Mouse (Mus musculus) midbrain, postnatal 0 days (tissue): ENCODE measurements around the gene Btnl10. TPM values are rescaled to one million over a fixed set of nuclear protein-coding genes. Genes with fewer than 3 reads are reported as not detected.
"Not testable (repeated sequence)": the region's sequence is repeated elsewhere in the genome, so short reads cannot be mapped to it uniquely, and the experiment has no call there.

Source experiments
- ATAC-seq: fragments of 200-750 bp; cut with Nextera tagmentation; 2 replicates; pipeline ENCODE4 v1.8.0; 2017; ENCODE audit warnings: moderate number of reproducible peaks, mild to moderate bottlenecking, moderate TSS enrichment, moderate library complexity; ENCODE audit not compliant: low FRiP score
- DNase-seq: peaks from one replicate; pipeline ENCODE4 v3.0.0-alpha.2; 2015; ENCODE audit warnings: low spot score
- H3K27ac ChIP-seq: fragments of 300-500 bp; sonication (generic); 2 replicates; pipeline ENCODE4 v1.5.1; 2014; ENCODE audit warnings: low read depth, mild to moderate bottlenecking, low read length, mixed read lengths
- H3K27me3 ChIP-seq: fragments of 300-500 bp; sonication (generic); 2 replicates; pipeline ENCODE4 v1.6.1; 2014; ENCODE audit warnings: low read length, control low read depth, mixed read lengths; ENCODE audit not compliant: insufficient read depth
- H3K36me3 ChIP-seq: fragments of 300-500 bp; sonication (generic); 2 replicates; pipeline ENCODE4 v1.6.1; 2014; ENCODE audit warnings: low read length, control low read depth, mixed read lengths; ENCODE audit not compliant: insufficient read depth
- H3K4me1 ChIP-seq: fragments of 300-500 bp; sonication (generic); 2 replicates; pipeline ENCODE4 v1.6.1; 2014; ENCODE audit warnings: mild to moderate bottlenecking, control low read depth, antibody characterized with exemption, low read length, mixed read lengths; ENCODE audit not compliant: insufficient read depth
- H3K4me2 ChIP-seq: fragments of 300-500 bp; sonication (generic); 2 replicates; pipeline ENCODE4 v1.6.1; 2014; ENCODE audit warnings: low read depth, mild to moderate bottlenecking, low read length, mixed read lengths; ENCODE audit not compliant: poor library complexity, severe bottlenecking
- H3K4me3 ChIP-seq: fragments of 300-500 bp; sonication (generic); 2 replicates; pipeline ENCODE4 v1.5.1; 2014; ENCODE audit warnings: low read depth, mild to moderate bottlenecking, low read length, moderate library complexity
- H3K9ac ChIP-seq: fragments of 300-500 bp; sonication (generic); replicated peaks from 2 replicates; pipeline ENCODE4 v1.6.1; 2014; ENCODE audit warnings: mild to moderate bottlenecking, low read length, moderate library complexity, mixed read lengths; ENCODE audit not compliant: poor library complexity, severe bottlenecking
- H3K9me3 ChIP-seq: fragments of 300-500 bp; sonication (generic); 2 replicates; pipeline ENCODE4 v1.6.1; 2016; ENCODE audit warnings: low read length, control low read depth
- CTCF ChIP-seq: IDR thresholded peaks from 2 replicates; pipeline ENCODE4 v1.5.1; 2016; ENCODE audit warnings: antibody characterized with exemption, mild to moderate bottlenecking
- WGBS: fragments of 180-500 bp; shearing (Covaris S2); extraction: QIAGEN DNeasy Blood & Tissue Kit; methylation state at CpG from one replicate; pipeline ENCODE4 v1.1.7; 2014; 5-methylcytosine and 5-hydroxymethylcytosine counted together
- polyA plus RNA-seq: library from polyadenylated mRNA; unstranded; fragments of >200 nt; fragmentation: Nextera tagmentation; extraction: Ambion mirVana; gene quantifications from 2 replicates; pipeline ENCODE4 v1.2.1, GENCODE M21; 2015
- total RNA-seq: library from RNA; depleted of rRNA; stranded (reverse); fragments of >200 nt; gene quantifications from 2 replicates; pipeline ENCODE4 v1.2.3, GENCODE M21; 2014

Gene Btnl10
- total and polyA plus RNA-seq, 2 experiments from 2014 or later = 0.16 TPM; not detected in 1

DNA sequence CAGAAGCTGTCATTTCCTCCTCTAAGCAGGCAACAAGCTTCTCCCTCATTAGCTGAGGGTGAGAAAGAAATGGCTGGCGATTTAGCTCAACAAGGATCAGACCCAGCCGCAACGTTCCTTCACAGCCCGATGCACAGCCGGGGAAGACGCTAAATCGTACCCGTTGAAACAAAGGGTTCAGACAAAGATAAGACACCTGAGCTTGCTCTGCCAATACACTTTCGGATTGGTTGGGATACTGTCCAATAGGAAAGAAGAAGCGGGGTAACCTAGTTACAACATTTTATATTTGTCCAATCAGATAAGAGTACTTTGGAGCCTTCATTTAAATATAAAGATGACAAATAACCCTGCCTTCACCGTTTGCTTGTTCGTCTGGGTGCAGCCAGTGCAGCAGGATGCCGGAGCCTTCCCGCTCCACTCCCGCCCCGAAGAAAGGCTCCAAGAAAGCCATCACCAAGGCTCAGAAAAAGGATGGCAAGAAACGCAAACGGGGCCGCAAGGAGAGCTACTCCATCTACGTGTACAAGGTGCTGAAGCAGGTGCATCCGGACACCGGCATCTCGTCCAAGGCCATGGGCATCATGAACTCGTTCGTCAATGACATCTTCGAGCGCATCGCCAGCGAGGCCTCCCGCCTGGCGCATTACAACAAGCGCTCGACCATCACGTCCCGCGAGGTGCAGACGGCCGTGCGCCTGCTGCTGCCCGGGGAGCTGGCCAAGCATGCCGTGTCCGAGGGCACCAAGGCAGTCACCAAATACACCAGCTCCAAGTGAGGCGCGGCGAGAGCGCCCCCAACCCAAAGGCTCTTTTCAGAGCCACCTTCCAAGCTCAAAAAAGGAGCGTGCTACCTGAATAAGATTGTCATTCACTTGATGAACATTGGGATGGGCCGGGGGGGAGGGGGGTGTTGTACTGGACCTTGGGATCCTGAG, 31.1 kb downstream of the Btnl10 start, which contains the start of gene Hist3h2ba:
Gene Hist3h2ba, plus strand, starts transcription at position 379 of the 938 bp plus-strand sequence.
- Histone ChIP-seq H3K4me1 (peaks cover 4% of the 10 kb centered on the region; the same call in 1 of the 2 replicates), H3K4me2 (peak within 1 kb of the TSS; percentile 53), H3K4me3 (peak within 1 kb of the TSS; percentile 54), H3K27ac (peak within 1 kb of the TSS; percentile 97), H3K9me3 (no peaks in the 10 kb centered on the region), H3K36me3 (no peaks in the 10 kb centered on the region), H3K27me3 (no peaks in the 10 kb centered on the region), H3K9ac (peak within 1 kb of the TSS; percentile 86)
- WGBS = under 1% methylated on average over 48 of the region's 48 CpGs
- peak; percentile 97 for DNase-seq
- TF ChIP-seq CTCF = peak; percentile 25; the same call in 1 of the 2 replicates
- ATAC-seq = peak; percentile 87

DNA sequence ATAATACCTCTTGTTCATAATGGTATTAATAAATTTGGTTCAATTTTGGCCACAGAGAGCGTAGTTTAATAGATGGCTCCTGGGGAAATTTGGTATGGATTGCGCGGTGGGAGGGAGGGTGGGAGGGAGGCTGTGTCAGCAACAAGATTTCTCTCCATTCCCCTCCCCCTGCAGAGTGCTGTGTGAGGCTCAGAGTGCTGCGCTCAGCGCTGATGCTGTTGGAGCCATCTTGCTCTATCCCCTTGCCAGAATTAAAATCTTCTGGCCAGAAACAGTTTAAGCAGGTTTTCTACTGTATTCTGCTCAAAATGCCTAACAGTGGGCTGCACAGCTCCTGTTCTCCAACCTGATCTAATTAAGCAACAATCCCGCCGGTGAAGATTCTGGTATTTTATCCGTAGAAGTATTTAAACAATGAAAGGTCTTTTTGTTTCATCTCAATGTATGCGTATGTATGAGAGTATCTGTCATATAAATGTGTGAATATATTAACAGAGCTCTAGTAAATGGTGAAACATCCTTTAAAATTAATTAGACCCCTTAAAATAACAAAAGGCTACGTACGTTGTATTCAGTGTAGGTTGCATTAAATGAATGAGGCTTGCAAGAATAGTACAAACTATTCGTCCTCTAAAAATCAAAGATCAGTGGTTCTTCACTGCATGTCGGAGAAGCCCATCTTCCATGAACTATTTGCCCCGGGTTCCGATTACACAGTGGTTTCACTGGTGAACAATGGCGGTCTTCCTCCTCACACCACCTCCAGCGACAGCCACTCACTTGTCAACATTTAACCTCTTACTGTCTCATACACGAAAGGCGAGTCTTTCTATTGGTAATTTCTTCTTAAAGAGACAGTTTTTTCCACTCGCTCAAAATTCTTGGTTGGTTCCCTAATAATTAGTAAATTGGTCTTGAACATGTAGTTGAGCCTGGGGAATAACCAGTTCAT, 32.0 kb downstream of the Btnl10 start:
- Histone ChIP-seq H3K4me3 (peak overlapping the region; percentile 54), H3K9ac (peak overlapping the region; percentile 86), H3K4me1 (peaks cover 4% of the 10 kb centered on the region; the same call in 1 of the 2 replicates), H3K9me3 (no peaks in the 10 kb centered on the region), H3K27me3 (no peaks in the 10 kb centered on the region), H3K36me3 (no peaks in the 10 kb centered on the region), H3K27ac (peak overlapping the region; percentile 97), H3K4me2 (peak overlapping the region; percentile 50)
- ATAC-seq = peak; percentile 70
- 3% methylated on average over 20 of the region's 20 CpGs for WGBS
- TF ChIP-seq CTCF = no peak
- peak; percentile 95 for DNase-seq

DNA sequence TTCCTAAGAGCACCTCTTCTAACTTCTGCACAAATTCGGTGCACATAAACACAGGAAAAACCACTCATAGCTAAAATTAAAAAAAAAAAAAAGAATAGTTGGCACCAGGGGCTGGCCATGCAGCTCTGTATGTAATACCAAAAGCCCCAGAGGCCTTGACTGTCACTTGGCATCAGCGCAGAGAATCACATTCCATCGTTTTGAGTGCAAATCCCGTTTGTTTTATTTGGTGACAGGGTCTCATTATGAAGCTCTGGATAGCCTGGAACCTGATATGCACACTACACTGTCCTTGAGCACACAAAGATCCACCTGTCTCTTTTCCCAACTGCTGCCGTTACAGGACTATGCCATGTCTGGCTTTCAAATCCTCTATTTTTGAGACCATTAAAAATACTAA, 33.5 kb downstream of the Btnl10 start:
- H3K36me3 ChIP-seq = no peaks in the 10 kb centered on the region
- 43% methylated on average over 5 of the region's 5 CpGs for WGBS
- no peak for TF ChIP-seq CTCF
- peak overlapping the region; percentile 54 for H3K4me3 ChIP-seq
- H3K27ac ChIP-seq = peak overlapping the region; percentile 97
- H3K27me3 ChIP-seq = no peaks in the 10 kb centered on the region
- H3K4me2 ChIP-seq = peak overlapping the region; percentile 50
- H3K9ac ChIP-seq = peak overlapping the region; percentile 48; the same call in 1 of the 2 replicates
- H3K9me3 ChIP-seq = no peaks in the 10 kb centered on the region
- ATAC-seq = no peak
- DNase-seq = no peak
- H3K4me1 ChIP-seq = peaks cover 4% of the 10 kb centered on the region; the same call in 1 of the 2 replicates

DNA sequence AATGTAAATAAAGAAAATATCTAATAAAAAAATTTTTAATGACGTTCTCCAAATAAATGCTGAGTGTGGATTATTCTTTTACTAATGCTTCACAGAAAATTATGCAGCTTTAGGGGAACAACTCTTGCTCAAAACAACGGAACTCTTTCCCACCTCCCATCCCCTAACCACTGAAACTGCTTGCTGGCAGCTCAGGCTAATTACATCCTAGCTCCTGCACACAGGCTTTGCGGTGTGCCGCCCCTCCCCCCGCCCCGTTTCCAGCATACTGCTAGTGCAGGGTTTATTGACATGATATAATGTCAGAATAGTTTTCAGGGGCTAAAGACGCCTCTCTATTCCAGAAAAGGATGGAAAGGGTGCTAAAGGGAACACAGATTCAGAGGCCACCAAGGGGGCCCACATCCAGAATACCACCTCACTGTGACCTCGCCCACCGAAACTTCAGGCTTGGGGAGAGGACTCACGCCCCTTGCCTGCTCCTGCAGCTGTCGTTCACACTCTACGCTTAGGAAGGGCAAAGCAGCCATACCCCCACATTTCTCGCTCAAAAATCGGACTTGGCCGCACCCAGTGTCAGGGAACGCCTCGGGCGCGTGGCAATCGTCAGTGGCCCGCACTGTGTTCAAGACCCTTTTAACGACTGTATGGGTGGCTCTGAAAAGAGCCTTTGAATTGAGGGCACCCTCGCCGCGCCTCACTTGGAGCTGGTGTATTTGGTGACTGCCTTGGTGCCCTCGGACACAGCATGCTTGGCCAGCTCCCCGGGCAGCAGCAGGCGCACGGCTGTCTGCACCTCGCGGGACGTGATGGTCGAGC, 35.9 kb downstream of the Btnl10 start:
- peak; percentile 32 for ATAC-seq
- no peaks in the 10 kb centered on the region for H3K27me3 ChIP-seq
- peak overlapping the region; percentile 81 for H3K4me3 ChIP-seq
- peaks cover 13% of the 10 kb centered on the region for H3K4me1 ChIP-seq
- peak overlapping the region; percentile 97 for H3K27ac ChIP-seq
- peak overlapping the region; percentile 91 for H3K4me2 ChIP-seq
- peak; percentile 77 for DNase-seq
- H3K9ac ChIP-seq = peak overlapping the region; percentile 84
- TF ChIP-seq CTCF = 0 out of 2 replicates have a peak, but pooled peaks have one; percentile 8
- WGBS = under 1% methylated on average over 33 of the region's 33 CpGs
- H3K9me3 ChIP-seq = no peaks in the 10 kb centered on the region
- H3K36me3 ChIP-seq = no peaks in the 10 kb centered on the region

DNA sequence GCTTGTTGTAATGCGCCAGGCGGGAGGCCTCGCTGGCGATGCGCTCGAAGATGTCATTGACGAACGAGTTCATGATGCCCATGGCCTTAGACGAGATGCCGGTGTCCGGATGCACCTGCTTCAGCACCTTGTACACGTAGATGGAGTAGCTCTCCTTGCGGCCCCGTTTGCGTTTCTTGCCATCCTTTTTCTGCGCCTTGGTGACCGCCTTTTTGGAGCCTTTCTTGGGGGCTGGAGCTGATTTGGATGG, 36.4 kb downstream of the Btnl10 start:
- peaks cover 13% of the 10 kb centered on the region for H3K4me1 ChIP-seq
- H3K9ac ChIP-seq = peak overlapping the region; percentile 84
- peak overlapping the region; percentile 97 for H3K27ac ChIP-seq
- H3K4me3 ChIP-seq = peak overlapping the region; percentile 81
- not testable (repeated sequence) for DNase-seq, ATAC-seq, H3K9me3 ChIP-seq, H3K36me3 ChIP-seq, H3K27me3 ChIP-seq
- H3K4me2 ChIP-seq = peak overlapping the region; percentile 91
- WGBS = under 1% methylated on average over 11 of the region's 17 CpGs
